Mouse (Mus musculus) lung, adult 2 months (tissue): ENCODE data around the gene Rab11a.

Source experiments
- CTCF ChIP-seq: fragments of 200-500 bp; IDR thresholded peaks from 2 replicates; pipeline ENCODE4 v1.5.1; 2011; ENCODE audit warnings: mild to moderate bottlenecking, low read length, control low read depth; ENCODE audit not compliant: insufficient read depth
- POLR2A ChIP-seq: fragments of 200-500 bp; IDR thresholded peaks from 2 replicates; pipeline ENCODE4 v1.6.1; 2011; ENCODE audit warnings: low read depth, mild to moderate bottlenecking, control low read depth, low read length, borderline replicate concordance; ENCODE audit errors: extremely low read depth

GRCm38 (mm10) chr9:64773254-64773653 lies 35.7 kb upstream of the Rab11a start:
- TF ChIP-seq POLR2A (no peak), CTCF (no peak)
